Mouse (Mus musculus) MEL (cell line): ENCODE results near the gene Fam222b. TPM values are rescaled to one million over a fixed set of nuclear protein-coding genes. Genes with fewer than 3 reads are reported as not detected.

Source experiments
- DNase-seq: peaks from one replicate; pipeline ENCODE4 v3.0.0; 2011; ENCODE audit warnings: low read depth, low spot score
- H3K27ac ChIP-seq: 2 replicates; pipeline ENCODE4 v1.5.1; 2012; ENCODE audit warnings: low read depth, mild to moderate bottlenecking, control low read depth, low read length, moderate library complexity; ENCODE audit not compliant: control insufficient read depth
- H3K27me3 ChIP-seq, 2 experiments: fragments of 150-350 bp in 1 of 2; sonication (generic) in 1 of 2; 2 replicates each; pipeline ENCODE4 v1.6.1; 2012; ENCODE audit warnings: low read length in 2 of 2, mild to moderate bottlenecking in 2 of 2, improper control_type of control experiment in 1 of 2, moderate library complexity in 1 of 2; ENCODE audit not compliant: insufficient read depth in 2 of 2, control insufficient read depth in 1 of 2
- H3K36me3 ChIP-seq, 2 experiments: 2 replicates each; pipeline ENCODE4 v1.6.1; 2012 to 2014; ENCODE audit warnings: low read length in 2 of 2, improper control_type of control experiment in 1 of 2, inconsistent platforms in 1 of 2, mild to moderate bottlenecking in 1 of 2; ENCODE audit not compliant: insufficient read depth in 2 of 2, control insufficient read depth in 1 of 2
- H3K4me1 ChIP-seq, 2 experiments: fragments of 150-350 bp in 1 of 2; sonication (generic) in 1 of 2; 2 replicates each; pipeline ENCODE4 v1.6.1; 2012; ENCODE audit warnings: low read length in 2 of 2, improper control_type of control experiment in 1 of 2, mild to moderate bottlenecking in 1 of 2; ENCODE audit not compliant: insufficient read depth in 2 of 2, control insufficient read depth in 1 of 2
- H3K4me3 ChIP-seq, 2 experiments: fragments of 150-350 bp in 1 of 2; sonication (generic) in 1 of 2; 2 replicates each; pipeline ENCODE4 v1.5.1; 2012; ENCODE audit warnings: low read depth in 2 of 2, low read length in 2 of 2, mild to moderate bottlenecking in 2 of 2, moderate library complexity in 2 of 2, control low read depth in 1 of 2, improper control_type of control experiment in 1 of 2; ENCODE audit not compliant: control insufficient read depth in 1 of 2, insufficient read depth in 1 of 2
- H3K79me2 ChIP-seq: 2 replicates; pipeline ENCODE4 v1.6.1; 2012; ENCODE audit warnings: mild to moderate bottlenecking, low read length, moderate library complexity; ENCODE audit not compliant: control insufficient read depth, poor library complexity, insufficient read depth
- H3K9ac ChIP-seq: 2 replicates; pipeline ENCODE4 v1.6.1; 2012; ENCODE audit warnings: low read depth, mild to moderate bottlenecking, control low read depth, low read length, moderate library complexity; ENCODE audit not compliant: control insufficient read depth, poor library complexity, severe bottlenecking
- H3K9me3 ChIP-seq: fragments of 150-350 bp; sonication (generic); replicated peaks from 2 replicates; pipeline ENCODE4 v1.6.1; 2012; ENCODE audit warnings: mild to moderate bottlenecking, low read length, improper control_type of control experiment, moderate library complexity; ENCODE audit not compliant: insufficient read depth
- BHLHE40 ChIP-seq: IDR thresholded peaks from 2 replicates; pipeline ENCODE4 v1.6.1; 2012; ENCODE audit warnings: low read depth, mild to moderate bottlenecking, inconsistent platforms, low read length, improper control_type of control experiment, borderline replicate concordance
- CHD2 ChIP-seq: IDR thresholded peaks from 2 replicates; pipeline ENCODE4 v1.6.1; 2011; ENCODE audit warnings: low read length, improper control_type of control experiment
- CTCF ChIP-seq, 3 experiments: IDR thresholded peaks in 2 of 3; conservative IDR thresholded peaks in 1 of 3; 2 replicates each; pipeline ENCODE4 v1.5.1; 2011 to 2012; ENCODE audit warnings: low read length in 3 of 3, low read depth in 2 of 3, mild to moderate bottlenecking in 2 of 3, improper control_type of control experiment in 1 of 3, inconsistent platforms in 1 of 3, mixed read lengths in 1 of 3, moderate library complexity in 1 of 3; ENCODE audit not compliant: control insufficient read depth in 1 of 3, insufficient read depth in 1 of 3, poor library complexity in 1 of 3, severe bottlenecking in 1 of 3
- E2F4 ChIP-seq: IDR thresholded peaks from 2 replicates; pipeline ENCODE4 v1.6.1; 2011; ENCODE audit warnings: low read depth, low read length, improper control_type of control experiment, borderline replicate concordance
- ELF1 ChIP-seq: IDR thresholded peaks from 2 replicates; pipeline ENCODE4 v1.6.1; 2014; ENCODE audit warnings: low read depth, mild to moderate bottlenecking, inconsistent platforms, low read length, improper control_type of control experiment, moderate library complexity
- EP300 ChIP-seq, 2 experiments: IDR thresholded peaks; 2 replicates each; pipeline ENCODE4 v1.6.1; 2011; ENCODE audit warnings: improper control_type of control experiment in 2 of 2, low read length in 2 of 2, low read depth in 1 of 2, mild to moderate bottlenecking in 1 of 2
- ETS1 ChIP-seq: IDR thresholded peaks from 2 replicates; pipeline ENCODE4 v1.6.1; 2012; ENCODE audit warnings: low read depth, mild to moderate bottlenecking, inconsistent platforms, low read length, improper control_type of control experiment, moderate library complexity
- GABPA ChIP-seq: IDR thresholded peaks from 2 replicates; pipeline ENCODE4 v1.6.1; 2012; ENCODE audit warnings: low read depth, mild to moderate bottlenecking, inconsistent platforms, low read length, improper control_type of control experiment, moderate library complexity
- HCFC1 ChIP-seq: IDR thresholded peaks from 2 replicates; pipeline ENCODE4 v1.6.1; 2012; ENCODE audit warnings: low read depth, mild to moderate bottlenecking, inconsistent platforms, low read length, improper control_type of control experiment, moderate library complexity
- JUND ChIP-seq: IDR thresholded peaks from 2 replicates; pipeline ENCODE4 v1.6.1; 2011; ENCODE audit warnings: low read depth, mild to moderate bottlenecking, improper control_type of control experiment, low read length
- MAFK ChIP-seq: IDR thresholded peaks from 2 replicates; pipeline ENCODE4 v1.6.1; 2011; ENCODE audit warnings: low read depth, mild to moderate bottlenecking, low read length, improper control_type of control experiment, borderline replicate concordance
- MAZ ChIP-seq: IDR thresholded peaks from 2 replicates; pipeline ENCODE4 v1.6.1; 2012; ENCODE audit warnings: low read depth, mild to moderate bottlenecking, inconsistent platforms, low read length, improper control_type of control experiment
- MXI1 ChIP-seq: IDR thresholded peaks from 2 replicates; pipeline ENCODE4 v1.6.1; 2011; ENCODE audit warnings: mild to moderate bottlenecking, low read depth, low read length, improper control_type of control experiment
- MYB ChIP-seq: IDR thresholded peaks from 2 replicates; pipeline ENCODE4 v1.6.1; 2011; ENCODE audit warnings: mild to moderate bottlenecking, low read depth, low read length, improper control_type of control experiment
- MYC ChIP-seq: IDR thresholded peaks from 2 replicates; pipeline ENCODE4 v1.6.1; 2011; ENCODE audit warnings: low read depth, mild to moderate bottlenecking, low read length, improper control_type of control experiment, moderate library complexity
- POLR2A ChIP-seq, 2 experiments: IDR thresholded peaks; 2 replicates each; pipeline ENCODE4 v1.6.1; 2011 to 2012; ENCODE audit warnings: low read length in 2 of 2, mild to moderate bottlenecking in 2 of 2, control low read depth in 1 of 2, improper control_type of control experiment in 1 of 2, low read depth in 1 of 2, moderate library complexity in 1 of 2; ENCODE audit not compliant: control insufficient read depth in 1 of 2, insufficient read depth in 1 of 2, poor library complexity in 1 of 2
- POLR2AphosphoS5 ChIP-seq: IDR thresholded peaks from 2 replicates; pipeline ENCODE4 v1.6.1; 2012; ENCODE audit warnings: low read depth, borderline replicate concordance, mild to moderate bottlenecking, inconsistent platforms, low read length, moderate library complexity, mixed read lengths
- RAD21 ChIP-seq: IDR thresholded peaks from 2 replicates; pipeline ENCODE4 v1.6.1; 2011; ENCODE audit warnings: mild to moderate bottlenecking, low read depth, low read length, improper control_type of control experiment
- SIN3A ChIP-seq: IDR thresholded peaks from 2 replicates; pipeline ENCODE4 v1.6.1; 2012; ENCODE audit warnings: low read length, improper control_type of control experiment, inconsistent platforms
- SMC3 ChIP-seq: IDR thresholded peaks from 2 replicates; pipeline ENCODE4 v1.6.1; 2011; ENCODE audit warnings: low read depth, low read length, improper control_type of control experiment
- TAL1 ChIP-seq: IDR thresholded peaks from 2 replicates; pipeline ENCODE4 v1.6.1; 2012; ENCODE audit warnings: mild to moderate bottlenecking, inconsistent platforms, low read length, moderate library complexity, mixed read lengths
- TBP ChIP-seq: IDR thresholded peaks from 2 replicates; pipeline ENCODE4 v1.8.0; 2011; ENCODE audit warnings: low read depth, low read length, improper control_type of control experiment
- TCF12 ChIP-seq: IDR thresholded peaks from 2 replicates; pipeline ENCODE4 v1.6.1; 2014; ENCODE audit warnings: low read depth, mild to moderate bottlenecking, inconsistent platforms, low read length, improper control_type of control experiment, moderate library complexity
- UBTF ChIP-seq: IDR thresholded peaks from 2 replicates; pipeline ENCODE4 v1.6.1; 2012; ENCODE audit warnings: low read depth, mild to moderate bottlenecking, inconsistent platforms, low read length, improper control_type of control experiment, moderate library complexity, borderline replicate concordance; ENCODE audit not compliant: insufficient read depth
- USF1 ChIP-seq: IDR thresholded peaks from 2 replicates; pipeline ENCODE4 v1.6.1; 2014; ENCODE audit warnings: low read depth, mild to moderate bottlenecking, inconsistent platforms, low read length, improper control_type of control experiment, moderate library complexity
- USF2 ChIP-seq, 2 experiments: IDR thresholded peaks; 2 replicates each; pipeline ENCODE4 v1.6.1; 2011 to 2012; ENCODE audit warnings: improper control_type of control experiment in 2 of 2, low read length in 2 of 2, borderline replicate concordance in 1 of 2, inconsistent platforms in 1 of 2, low read depth in 1 of 2, mild to moderate bottlenecking in 1 of 2; ENCODE audit not compliant: insufficient read depth in 1 of 2
- ZC3H11A ChIP-seq: IDR thresholded peaks from 2 replicates; pipeline ENCODE4 v1.6.1; 2012; ENCODE audit warnings: low read depth, mild to moderate bottlenecking, inconsistent platforms, low read length, improper control_type of control experiment
- ZKSCAN1 ChIP-seq: IDR thresholded peaks from 2 replicates; pipeline ENCODE4 v1.6.1; 2012; ENCODE audit warnings: low read depth, mild to moderate bottlenecking, inconsistent platforms, low read length, improper control_type of control experiment, moderate library complexity
- ZMIZ1 ChIP-seq: IDR thresholded peaks from 2 replicates; pipeline ENCODE4 v1.6.1; 2012; ENCODE audit warnings: low read depth, mild to moderate bottlenecking, inconsistent platforms, low read length, improper control_type of control experiment, moderate library complexity
- ZNF384 ChIP-seq: IDR thresholded peaks from 2 replicates; pipeline ENCODE4 v1.6.1; 2012; ENCODE audit warnings: low read depth, mild to moderate bottlenecking, inconsistent platforms, low read length, improper control_type of control experiment
- polyA plus RNA-seq, 2 experiments: library from polyadenylated mRNA; stranded (reverse) in 1 of 2; unstranded in 1 of 2; fragments of >175 nt in 1 of 2; fragments of >200 nt in 1 of 2; gene quantifications; 2 replicates each; pipeline versions ENCODE4 v1.2.1 to v1.2.4; 2012; ENCODE audit warnings: low replicate concordance in 2 of 2, low read depth in 1 of 2; ENCODE audit not compliant: insufficient read length in 2 of 2, insufficient read depth in 1 of 2, missing spikeins in 1 of 2
- total RNA-seq: library from RNA; depleted of rRNA; stranded (reverse); fragments of 300-350 nt; gene quantifications from 2 replicates; pipeline ENCODE4 v1.2.3, GENCODE M21; 2012

Gene Fam222b
- total and polyA plus RNA-seq, 3 experiments = 2.4 to 8.1 TPM; not detected in 1

DNA sequence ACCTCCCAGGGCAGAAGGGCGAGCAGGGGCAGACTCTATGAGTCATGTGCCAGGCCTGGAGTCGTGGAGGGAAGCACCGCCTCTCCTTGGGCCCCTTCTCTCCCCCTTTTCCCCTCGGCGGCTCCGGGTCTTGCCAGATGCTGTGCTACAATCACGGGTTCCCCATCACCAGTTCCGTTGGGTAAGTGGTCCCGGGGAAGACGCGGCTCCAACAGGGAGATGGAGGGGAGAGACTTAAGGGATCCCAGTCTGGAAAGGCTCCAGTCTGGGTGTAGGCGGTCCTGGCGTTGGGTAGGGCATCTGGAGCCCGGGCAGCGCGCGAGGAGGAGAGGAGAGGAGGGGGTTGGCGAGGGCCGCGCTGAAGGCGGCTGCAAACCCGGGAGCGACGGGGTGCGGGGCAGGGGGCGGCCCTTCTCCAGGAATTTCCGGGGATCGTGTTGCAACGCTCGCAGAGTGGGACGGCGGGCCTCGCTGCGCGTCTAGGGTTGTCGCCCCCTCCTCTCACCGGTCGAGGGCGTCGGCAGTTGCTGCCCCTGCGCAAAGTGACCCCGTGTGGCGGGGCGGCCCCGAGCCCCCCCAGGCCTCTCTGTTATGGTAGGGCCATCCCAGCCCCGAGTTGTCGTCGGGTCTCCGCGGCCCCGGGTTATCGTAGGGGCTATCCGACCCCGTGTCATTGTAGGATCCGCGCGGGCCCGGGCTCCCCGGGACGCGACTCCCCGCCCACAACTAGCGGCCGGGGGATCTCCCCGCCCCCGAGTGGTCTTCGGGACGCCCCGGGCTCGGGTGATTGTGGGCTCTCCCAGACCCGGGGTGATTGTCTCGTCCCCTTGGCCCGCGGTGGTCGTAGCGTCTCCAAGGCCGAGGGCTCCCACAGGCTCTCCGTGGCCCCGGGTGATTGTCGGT lies 94.1 kb downstream of the Fam222b start, which contains the start of gene Rab34 (continued):
- peak in 1 of 2 experiments; percentile 12; a peak in 1 of 4 replicates for TF ChIP-seq POLR2A (IDR thresholded peaks at IDR 0.05; ENCODE audit: control insufficient read depth in 1 of 2, insufficient read depth in 1 of 2, low read depth in 1 of 2, low read length in 2 of 2, poor library complexity in 1 of 2)
- TF ChIP-seq E2F4 = no peak
- TF ChIP-seq TCF12 = no peak
- TF ChIP-seq ZC3H11A = no peak

DNA sequence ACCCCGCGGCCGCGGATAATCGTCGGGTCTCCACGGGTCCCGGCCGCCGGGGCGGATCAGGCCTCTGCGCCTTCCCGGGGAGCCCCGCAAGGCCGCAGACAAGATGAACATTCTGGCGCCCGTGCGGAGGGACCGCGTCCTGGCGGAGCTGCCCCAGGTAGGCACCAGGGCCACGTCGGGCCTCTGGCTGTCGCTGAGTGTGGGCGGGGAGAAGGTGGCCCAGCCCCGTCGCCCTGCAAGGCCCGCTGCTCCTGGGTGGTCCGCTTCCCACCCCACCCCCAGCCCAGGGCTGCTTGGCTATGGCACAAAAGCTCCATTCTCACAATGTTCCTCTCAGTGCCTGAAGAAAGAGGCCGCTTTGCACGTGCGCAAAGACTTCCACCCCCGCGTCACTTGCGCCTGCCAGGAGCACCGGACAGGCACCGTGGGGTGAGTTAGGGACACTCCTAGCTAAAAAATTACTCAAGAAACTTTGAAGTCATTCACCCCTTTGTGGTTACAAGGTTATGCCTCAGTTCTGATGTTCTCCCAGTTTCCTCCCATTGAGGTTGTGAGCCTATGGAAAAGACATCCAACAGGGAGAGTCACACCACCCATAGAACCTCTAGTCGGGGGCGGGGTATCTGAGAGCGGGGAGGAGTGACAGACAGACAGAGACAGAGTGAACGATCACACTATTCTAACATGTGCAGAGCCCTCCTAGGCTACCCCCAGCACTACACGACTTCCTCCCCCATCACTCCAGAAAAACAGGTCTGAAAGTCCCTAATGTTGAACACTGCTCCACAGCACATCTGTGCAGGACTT lies 95.0 kb downstream of the Fam222b start:
- Histone ChIP-seq H3K36me3 (peaks cover 0 to 6% of the 10 kb centered on the region in 2 experiments; a peak in 3 of 4 replicates), H3K9me3 (no peaks in the 10 kb centered on the region), H3K27me3 (peaks cover 0 to 6% of the 10 kb centered on the region in 2 experiments; a peak in 1 of 4 replicates), H3K27ac (peak overlapping the region; percentile 28), H3K9ac (peak overlapping the region; percentile 88), H3K79me2 (peaks cover 7% of the 10 kb centered on the region; the same call in 1 of the 2 replicates), H3K4me3 (peak overlapping the region; percentile 72 to 73), H3K4me1 (peaks cover 0 to 15% of the 10 kb centered on the region in 2 experiments; a peak in 3 of 4 replicates)
- peak; percentile 71 for DNase-seq
- TF ChIP-seq ZC3H11A (no peak), SIN3A (peak; percentile 75), EP300 (IDR thresholded peaks at IDR 0.05; ENCODE audit: low read depth in 1 of 2, low read length in 2 of 2) (no peak), ETS1 (0 out of 2 replicates have a peak, but pooled peaks have one; percentile 2), HCFC1 (peak; percentile 5; the same call in 1 of the 2 replicates), MAFK (no peak), GABPA (no peak), ZKSCAN1 (no peak), MXI1 (peak; percentile 88; the same call in 1 of the 2 replicates), TAL1 (no peak), SMC3 (no peak), MYB (no peak), JUND (no peak), USF1 (0 out of 2 replicates have a peak, but pooled peaks have one; percentile 23), BHLHE40 (peak; percentile 91), ZNF384 (no peak), CHD2 (no peak), MAZ (0 out of 2 replicates have a peak, but pooled peaks have one; percentile 32), CTCF (IDR thresholded peaks at IDR 0.05 in 2 of 3, conservative IDR thresholded peaks at IDR 0.05 in 1 of 3; ENCODE audit: control insufficient read depth in 1 of 3, insufficient read depth in 1 of 3, low read depth in 2 of 3, low read length in 3 of 3, poor library complexity in 1 of 3, severe bottlenecking in 1 of 3) (no peak), ZMIZ1 (peak; percentile 52; the same call in 1 of the 2 replicates), MYC (no peak; the same call in 1 of the 2 replicates), RAD21 (no peak), TCF12 (no peak; the same call in 1 of the 2 replicates), USF2 (IDR thresholded peaks at IDR 0.05; ENCODE audit: borderline replicate concordance in 1 of 2, insufficient read depth in 1 of 2, low read depth in 1 of 2, low read length in 2 of 2) (no peak), TBP (no peak), POLR2AphosphoS5 (no peak), UBTF (no peak), ELF1 (no peak)
